Mouse (Mus musculus) frontal cortex, adult (tissue): ENCODE data around the gene Pxdn.
A peak's percentile ranks its signal among the peaks of the same experiment; 100 is the strongest.

Experiments used
- ATAC-seq: cut with Nextera tagmentation; 2 replicates; pipeline ENCODE4 v1.9.2; 2017; ENCODE audit warnings: mild to moderate bottlenecking, moderate library complexity, mixed read lengths; ENCODE audit not compliant: low TSS enrichment

The Pxdn gene

DNA sequence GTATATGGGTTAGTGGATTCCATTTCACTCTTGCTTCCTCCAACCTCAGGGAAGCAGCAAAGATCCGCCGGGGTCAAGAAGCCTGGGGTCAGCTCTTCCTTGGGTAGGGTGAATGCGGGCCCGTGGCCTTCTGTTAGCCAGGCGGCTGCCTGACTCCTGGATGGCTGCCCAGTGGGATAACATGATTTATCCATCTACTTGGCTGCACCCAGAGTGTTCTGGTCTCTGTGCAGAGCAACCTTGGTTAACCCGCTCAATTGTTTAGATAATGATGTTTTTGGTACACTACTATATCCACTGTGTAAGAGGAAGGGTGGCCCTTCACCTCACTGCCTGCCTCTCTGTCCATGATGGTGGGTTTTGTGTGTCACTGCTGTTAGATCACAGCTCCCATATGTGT, 14.7 kb downstream of the Pxdn start:
- ATAC-seq = no peak

DNA sequence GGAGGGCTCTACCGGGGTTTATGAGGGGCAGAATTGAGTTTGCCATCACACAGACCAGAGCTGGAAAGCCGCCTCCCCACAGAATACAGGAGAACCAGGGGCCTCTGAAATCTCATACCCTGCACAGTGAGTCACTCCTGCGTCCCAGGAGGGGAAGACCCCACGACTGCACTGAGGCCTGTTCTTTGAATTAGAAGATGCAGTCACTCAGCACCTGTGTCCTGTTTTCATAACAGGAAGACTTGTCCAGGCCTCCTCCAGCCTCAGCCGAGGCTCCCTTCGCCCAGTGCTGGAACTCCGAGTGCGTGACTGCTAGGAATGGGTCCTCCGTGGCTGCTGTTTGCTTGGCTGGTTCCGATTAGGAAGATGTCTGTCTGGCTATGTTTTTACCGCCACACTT, 16.6 kb downstream of the Pxdn start:
- no peak for ATAC-seq

DNA sequence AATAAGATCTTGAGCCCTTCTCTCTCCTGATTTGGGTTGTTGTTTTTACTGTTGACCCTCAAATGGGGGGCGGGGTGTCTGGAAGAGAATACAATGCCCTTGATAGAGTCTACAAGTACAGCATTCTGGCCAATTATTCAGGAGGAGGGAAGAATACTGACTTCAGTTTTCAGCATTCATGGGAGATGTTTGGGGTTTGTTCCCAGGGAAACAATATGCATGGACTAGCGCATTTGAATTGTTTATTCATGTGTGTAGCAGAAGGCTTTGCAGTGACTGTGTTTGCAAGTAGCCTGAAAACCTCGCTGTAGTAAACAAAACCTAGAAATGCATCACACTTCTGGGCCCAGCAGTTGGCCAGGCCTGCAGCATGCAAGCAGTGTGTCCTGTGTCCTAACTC, 17.1 kb downstream of the Pxdn start:
- peak; percentile 36; the same call in 1 of the 2 replicates for ATAC-seq

- 0 out of 2 replicates have a peak, but pooled peaks have one; percentile 18 for ATAC-seq
Observed at GRCm38 (mm10) chr12:29956969-29957368, 19.6 kb downstream of the Pxdn start.

DNA sequence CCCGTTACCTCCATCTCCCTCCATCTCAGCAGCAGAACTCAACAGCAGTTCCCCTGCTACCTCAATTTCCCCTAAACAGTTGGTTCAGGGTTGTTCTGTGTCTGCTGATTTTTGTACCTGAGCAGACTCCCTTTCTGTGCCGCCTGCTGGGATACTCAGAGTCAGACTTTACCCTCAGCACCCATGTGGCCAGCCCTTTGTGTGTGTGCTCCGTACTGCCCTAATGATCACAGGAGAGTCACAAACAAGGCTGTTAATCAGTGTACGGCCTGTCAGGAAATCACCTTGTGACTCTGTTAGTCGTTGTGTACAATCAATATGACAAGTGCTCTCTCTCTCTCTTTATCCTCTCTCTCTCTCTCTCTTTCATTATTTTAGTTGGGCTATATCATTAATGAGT, 21.2 kb downstream of the Pxdn start:
- no peak for ATAC-seq

- ATAC-seq = no peak
Observed at GRCm38 (mm10) chr12:29961041-29961440, 23.6 kb downstream of the Pxdn start.

DNA sequence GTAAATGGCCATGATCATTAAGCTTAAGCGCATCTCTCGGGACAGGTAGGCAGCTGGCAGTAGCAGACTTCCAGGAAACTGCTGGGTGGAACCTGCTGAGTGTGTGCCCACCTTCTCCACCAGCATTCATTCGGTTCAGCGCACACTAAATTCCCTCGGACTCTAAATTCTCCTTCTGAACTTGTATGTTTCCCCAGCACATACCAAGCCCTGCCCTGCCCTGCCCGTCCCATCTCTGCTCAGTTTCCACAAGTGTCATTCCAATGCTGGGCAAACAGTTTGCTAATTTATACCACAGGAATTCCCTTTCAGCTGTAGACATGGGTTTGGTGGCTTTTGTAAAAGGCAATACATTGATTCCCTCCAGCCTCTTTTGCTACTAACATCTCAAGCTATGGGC, 27.6 kb downstream of the Pxdn start:
- ATAC-seq = no peak

DNA sequence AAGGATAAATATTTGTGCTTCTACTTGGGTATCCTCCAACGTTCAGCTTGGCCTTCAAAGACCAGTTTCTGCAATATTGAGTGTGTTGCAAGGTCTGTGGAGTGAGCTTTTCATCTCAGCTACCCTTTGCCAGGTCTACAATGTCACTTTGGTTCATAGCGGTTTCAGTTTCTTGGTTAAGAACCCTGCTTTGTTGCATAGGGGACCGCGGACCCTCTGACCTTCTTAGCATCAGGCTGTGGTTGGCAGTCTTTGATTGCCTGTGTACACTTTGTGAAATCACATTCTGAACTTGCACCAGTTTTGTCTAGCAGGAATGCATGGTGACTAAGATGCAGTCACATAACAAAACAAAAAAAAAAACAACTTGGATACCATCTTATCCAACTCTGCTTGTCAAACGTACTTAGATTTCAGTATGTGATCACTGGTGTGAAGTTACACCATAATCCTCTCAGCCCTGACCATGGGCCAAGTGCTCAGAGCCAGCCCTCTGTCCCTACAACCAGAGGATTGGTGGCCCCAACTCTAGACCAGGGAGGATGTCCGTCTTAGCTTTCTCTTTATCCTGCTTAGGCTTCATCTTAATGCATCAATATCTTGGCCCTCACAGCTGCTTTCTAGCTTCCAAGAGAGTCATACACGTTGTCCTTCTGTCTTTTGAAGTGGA, 34.5 kb downstream of the Pxdn start:
- no peak for ATAC-seq

GRCm38 (mm10) chr12:29972533-29972932, 35.1 kb downstream of the Pxdn start:
- no peak for ATAC-seq

GRCm38 (mm10) chr12:29980076-29980475, 42.7 kb downstream of the Pxdn start:
- ATAC-seq = no peak

DNA sequence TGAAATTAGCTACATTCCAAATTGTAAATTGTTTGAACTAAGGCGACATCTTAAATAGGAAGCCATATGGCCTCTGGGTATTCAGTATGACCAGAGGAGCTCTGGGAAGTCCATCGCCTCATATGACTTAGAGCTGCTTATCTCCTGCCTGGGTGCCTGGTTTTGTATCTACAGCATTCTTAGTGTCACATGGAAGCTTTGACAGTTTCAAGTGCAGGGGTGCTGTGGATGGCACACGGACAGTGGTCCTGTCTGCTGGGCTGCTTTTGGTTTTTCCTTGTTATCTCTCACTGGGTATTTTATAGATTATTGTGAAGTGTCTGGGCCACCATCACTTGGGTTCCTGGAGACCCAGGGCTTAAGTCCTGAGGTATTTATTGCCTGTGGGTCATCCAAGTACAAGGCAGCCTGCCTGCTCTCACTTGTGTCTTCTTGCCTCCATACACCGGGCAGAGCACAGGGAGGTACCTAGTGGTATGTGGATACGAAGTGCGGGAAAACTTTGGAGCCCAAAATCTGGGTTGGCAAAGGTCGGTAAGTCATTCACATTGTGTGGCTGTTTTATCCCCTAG, 44.4 kb downstream of the Pxdn start:
- ATAC-seq = no peak

DNA sequence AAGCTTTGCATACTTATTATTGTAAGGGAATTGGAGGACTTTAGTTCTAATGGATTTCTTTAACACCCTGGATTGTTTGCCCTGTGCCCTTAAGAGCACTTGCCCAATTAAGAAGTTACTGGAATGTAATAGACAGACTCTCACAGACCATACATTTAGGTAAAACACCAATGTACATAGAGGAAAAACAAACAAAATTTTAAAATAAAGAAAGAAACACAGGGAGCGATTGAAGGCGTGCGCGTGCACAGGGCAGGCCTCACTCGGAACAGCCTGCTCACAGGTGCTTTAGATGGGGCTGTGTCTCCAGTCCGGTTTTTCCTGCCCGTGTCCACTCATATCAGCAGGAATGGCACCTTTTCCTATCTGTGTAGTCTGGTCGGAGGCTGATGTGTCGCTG, 45.8 kb downstream of the Pxdn start:
- no peak for ATAC-seq

DNA sequence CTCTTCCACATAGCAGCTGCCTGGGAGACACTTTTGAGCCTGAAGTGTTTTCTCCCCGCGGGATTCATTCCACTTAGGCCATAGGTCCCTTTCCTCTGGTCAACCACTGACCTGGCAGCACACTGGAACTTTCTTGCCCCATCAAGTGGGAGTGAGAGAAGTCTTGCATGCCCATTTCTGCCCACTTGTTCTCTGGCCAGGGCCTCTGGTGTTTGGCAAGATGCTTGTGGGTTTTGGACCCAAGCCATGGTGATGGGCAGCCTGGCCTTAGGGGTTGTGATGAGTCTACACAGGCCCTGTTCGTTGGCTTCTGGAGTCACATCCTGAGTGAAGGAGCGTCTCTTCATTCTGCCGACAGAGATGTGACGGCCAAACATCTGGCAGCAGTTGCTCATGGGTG, 47.7 kb downstream of the Pxdn start:
- no peak for ATAC-seq

- ATAC-seq = no peak
Observed at GRCm38 (mm10) chr12:29986241-29986640, 48.8 kb downstream of the Pxdn start.

- no peak for ATAC-seq
Observed at GRCm38 (mm10) chr12:29998895-29999294, 61.5 kb downstream of the Pxdn start.

- no peak for ATAC-seq
Observed at GRCm38 (mm10) chr12:30001951-30002350, 64.5 kb downstream of the Pxdn start.

- ATAC-seq = peak; percentile 67
Observed at GRCm38 (mm10) chr12:30003680-30004364, 66.4 kb downstream of the Pxdn start.

GRCm38 (mm10) chr12:30004365-30004723, 66.9 kb downstream of the Pxdn start:
- ATAC-seq = peak; percentile 41

- ATAC-seq = no peak
Observed at GRCm38 (mm10) chr12:30006586-30006985, 69.2 kb downstream of the Pxdn start.

GRCm38 (mm10) chr12:30008741-30009140, 71.3 kb downstream of the Pxdn start:
- peak; percentile 66 for ATAC-seq

DNA sequence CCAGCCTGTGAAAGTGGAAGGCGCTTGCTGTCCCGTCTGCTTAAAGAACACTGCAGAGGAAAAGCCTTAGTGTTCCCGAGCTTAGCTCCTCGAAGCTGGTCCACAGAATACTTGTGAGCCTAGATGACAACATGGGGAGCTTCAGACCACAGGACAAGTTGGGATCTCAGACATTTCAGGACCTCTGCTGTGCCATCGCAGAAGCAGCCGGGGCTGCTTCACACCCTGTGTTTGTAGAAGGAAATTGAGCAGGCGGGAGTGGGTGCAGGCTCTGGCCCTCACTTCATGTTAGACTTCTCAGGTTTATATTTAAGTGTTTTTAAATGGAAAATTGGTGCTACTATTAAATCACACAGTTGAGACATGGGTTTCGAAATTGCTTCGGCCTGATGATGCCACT, 78.1 kb downstream of the Pxdn start:
- ATAC-seq = peak; percentile 73

- no peak for ATAC-seq
Observed at GRCm38 (mm10) chr12:30017131-30017530, 79.7 kb downstream of the Pxdn start.

DNA sequence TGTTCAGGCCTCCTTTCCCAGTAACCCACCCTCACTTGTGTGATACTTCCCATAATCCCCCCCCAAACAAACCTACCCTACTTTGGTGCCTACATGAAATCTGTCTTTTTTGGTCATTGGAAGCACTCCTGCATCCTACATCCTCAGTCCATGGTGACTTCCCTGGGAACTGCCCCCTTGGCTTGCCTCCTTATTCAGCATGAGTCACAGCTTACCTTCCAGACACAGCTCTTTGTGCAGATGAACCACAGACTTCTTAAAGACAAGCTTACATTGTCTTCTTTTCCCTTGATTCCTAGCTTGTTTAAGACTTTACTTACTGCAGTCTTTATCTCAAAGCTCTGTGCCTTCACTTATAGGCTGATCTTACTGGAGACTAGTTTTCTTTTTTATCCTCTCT, 83.0 kb downstream of the Pxdn start:
- peak; percentile 41 for ATAC-seq
